Mouse (Mus musculus) mammary gland, adult 2 months (tissue): ENCODE results near the gene Prl2c3. TPM values are rescaled to one million over a fixed set of nuclear protein-coding genes. Genes with fewer than 3 reads are reported as not detected.

Experiments
- polyA plus RNA-seq: library from polyadenylated mRNA; depleted of rRNA; stranded (reverse); fragments of >200 nt; gene quantifications from 2 replicates; pipeline ENCODE4 v1.2.3, GENCODE M21; 2012; ENCODE audit warnings: low replicate concordance; rRNA removed

Prl2c3 gene
- polyA plus RNA-seq: not detected in 2 replicates

GRCm38 (mm10) chr13:12799979-12800378 is at the start of gene Prl2c3:
Prl2c3 (minus strand) TSS chr13:12800079.

Other genes starting within 250 kb of the Prl2c3 start
- 4.3 and 10.0 TPM in 2 replicates for gene Ero1lb, start 234.2 kb downstream of the Prl2c3 start, polyA plus RNA-seq
- 0.24 TPM in 1 of 2 replicates, not detected in the other for gene Prl2c2, start 205.3 kb upstream of the Prl2c3 start, polyA plus RNA-seq